Mouse (Mus musculus): ENCODE results near the gene Dennd1b.

GRCm38 (mm10) chr1:138974836-138975235, 11.6 kb downstream of the Dennd1b start:
- TF ChIP-seq POLR2A (IDR thresholded peaks at IDR 0.05; ENCODE audit: low read depth, low read length) (no peak), CTCF (conservative IDR thresholded peaks at IDR 0.05; ENCODE audit: insufficient read depth, insufficient read length, low read depth, low read length) (no peak)
